Mouse (Mus musculus): Measurements from ENCODE around the gene Crebzf.

DNA sequence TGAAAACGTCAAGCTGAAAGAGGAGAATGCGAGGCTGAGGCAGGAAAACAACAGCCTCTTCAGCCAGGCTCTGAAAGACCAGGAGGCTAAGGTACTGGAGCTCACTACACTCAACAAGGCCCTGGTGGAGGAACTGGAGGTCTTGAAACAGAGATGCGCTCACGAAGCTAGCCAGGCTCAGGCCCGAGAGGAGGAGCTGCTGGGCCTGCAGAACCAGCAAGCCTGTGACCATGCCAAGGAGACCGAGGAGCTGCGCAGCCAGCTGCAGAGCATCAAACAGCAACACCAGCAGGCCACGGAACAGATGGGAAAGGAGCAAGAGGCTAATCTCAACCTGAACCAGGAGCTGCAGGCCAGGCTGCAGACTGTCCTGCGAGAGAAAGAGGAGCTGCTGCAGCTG lies 15.5 kb upstream of the Crebzf start:
- no peak for TF ChIP-seq POLR2A (IDR thresholded peaks at IDR 0.05; ENCODE audit: borderline replicate concordance, extremely low read depth, insufficient read depth, insufficient read length, poor library complexity, severe bottlenecking)
- no peak for TF ChIP-seq CTCF (IDR thresholded peaks at IDR 0.05; ENCODE audit: borderline replicate concordance, extremely low read depth, insufficient read depth, insufficient read length)

Data from brain, embryonic 14.5 days (tissue).